Mouse (Mus musculus) heart, embryonic 11.5 days (tissue): Measurements from ENCODE around the gene Sec13. TPM values are rescaled to one million over a fixed set of nuclear protein-coding genes. Genes with fewer than 3 reads are reported as not detected.

Experiments used
- ATAC-seq: fragments of 200-750 bp; cut with Nextera tagmentation; replicated peaks from 2 replicates; pipeline ENCODE4 v1.8.0; 2017; ENCODE audit warnings: moderate library complexity; ENCODE audit not compliant: insufficient number of reproducible peaks, low FRiP score, low TSS enrichment
- H3K27ac ChIP-seq: fragments of 300-500 bp; sonication (generic); 2 replicates; pipeline ENCODE4 v1.5.1; 2014; ENCODE audit warnings: mild to moderate bottlenecking, low read depth, low read length
- H3K27me3 ChIP-seq: fragments of 300-500 bp; sonication (generic); 2 replicates; pipeline ENCODE4 v1.6.1; 2014; ENCODE audit warnings: mild to moderate bottlenecking, low read length, mixed read lengths; ENCODE audit not compliant: control insufficient read depth, insufficient read depth
- H3K36me3 ChIP-seq: fragments of 300-500 bp; sonication (generic); 2 replicates; pipeline ENCODE4 v1.6.1; 2014; ENCODE audit warnings: mild to moderate bottlenecking, low read length, moderate library complexity, mixed read lengths; ENCODE audit not compliant: control insufficient read depth, insufficient read depth
- H3K4me1 ChIP-seq: fragments of 300-500 bp; sonication (generic); 2 replicates; pipeline ENCODE4 v1.6.1; 2014; ENCODE audit warnings: low read length; ENCODE audit not compliant: control insufficient read depth, insufficient read depth
- H3K4me2 ChIP-seq: fragments of 300-500 bp; sonication (generic); 2 replicates; pipeline ENCODE4 v1.6.1; 2014; ENCODE audit warnings: mild to moderate bottlenecking, moderate library complexity
- H3K4me3 ChIP-seq: fragments of 300-500 bp; sonication (generic); 2 replicates; pipeline ENCODE4 v1.5.1; 2014; ENCODE audit warnings: low read depth, low read length
- H3K9ac ChIP-seq: fragments of 300-500 bp; sonication (generic); 2 replicates; pipeline ENCODE4 v1.6.1; 2014; ENCODE audit warnings: mild to moderate bottlenecking, low read depth, low read length, moderate library complexity
- H3K9me3 ChIP-seq: fragments of 300-500 bp; sonication (generic); replicated peaks from 2 replicates; pipeline ENCODE4 v1.6.1; 2016; ENCODE audit warnings: low read length; ENCODE audit not compliant: control insufficient read depth
- WGBS: fragments of 180-500 bp; shearing (Covaris S2); extraction: QIAGEN DNeasy Blood & Tissue Kit; methylation state at CpG from one replicate; pipeline ENCODE4 v1.1.7; 2014; ENCODE audit not compliant: insufficient replicate concordance; 5-methylcytosine and 5-hydroxymethylcytosine counted together
- polyA plus RNA-seq: library from polyadenylated mRNA; unstranded; fragments of >200 nt; fragmentation: Nextera tagmentation; extraction: Ambion mirVana; gene quantifications from 2 replicates; pipeline ENCODE4 v1.2.1, GENCODE M21; 2014

The Sec13 gene
- polyA plus RNA-seq, 1 experiment from 2014 or later, result 246 TPM

GRCm38 (mm10) chr6:113747284-113747683, 6.7 kb upstream of the Sec13 start:
- Histone ChIP-seq H3K36me3 (no peaks in the 10 kb centered on the region), H3K4me1 (no peaks in the 10 kb centered on the region), H3K9ac (no peak overlapping the region), H3K4me2 (no peak overlapping the region), H3K9me3 (no peaks in the 10 kb centered on the region), H3K27me3 (peaks cover 30% of the 10 kb centered on the region), H3K27ac (no peak overlapping the region), H3K4me3 (no peak overlapping the region)
- no peak for ATAC-seq
- 78% methylated on average over 14 of the region's 14 CpGs for WGBS

DNA sequence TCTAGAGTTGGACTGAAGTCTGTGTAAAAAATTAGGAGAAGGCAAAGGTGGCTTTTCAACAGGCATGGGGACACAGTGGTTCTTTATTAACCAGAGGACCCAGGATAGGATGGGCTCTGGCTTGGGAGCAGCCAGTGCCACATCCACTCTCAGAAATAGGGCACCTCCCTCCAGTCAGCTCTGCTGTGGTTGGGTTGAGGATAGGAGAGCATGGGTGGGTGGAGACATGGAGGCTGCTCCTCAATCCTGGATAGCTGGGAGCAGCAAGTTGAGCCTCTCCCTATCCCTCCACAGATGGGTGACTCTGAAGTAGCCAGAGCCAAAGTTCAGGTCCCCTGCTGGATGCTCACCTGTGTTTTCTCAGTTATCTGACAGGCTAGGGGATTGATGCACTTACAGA, 4.6 kb upstream of the Sec13 start:
- H3K36me3 ChIP-seq, result no peaks in the 10 kb centered on the region
- H3K4me2 ChIP-seq, result no peak overlapping the region
- H3K27ac ChIP-seq, result no peak overlapping the region
- peaks cover 28% of the 10 kb centered on the region for H3K27me3 ChIP-seq
- no peak overlapping the region for H3K9ac ChIP-seq
- H3K4me3 ChIP-seq, result no peak overlapping the region
- H3K9me3 ChIP-seq, result no peaks in the 10 kb centered on the region
- no peak for ATAC-seq
- H3K4me1 ChIP-seq, result no peaks in the 10 kb centered on the region

DNA sequence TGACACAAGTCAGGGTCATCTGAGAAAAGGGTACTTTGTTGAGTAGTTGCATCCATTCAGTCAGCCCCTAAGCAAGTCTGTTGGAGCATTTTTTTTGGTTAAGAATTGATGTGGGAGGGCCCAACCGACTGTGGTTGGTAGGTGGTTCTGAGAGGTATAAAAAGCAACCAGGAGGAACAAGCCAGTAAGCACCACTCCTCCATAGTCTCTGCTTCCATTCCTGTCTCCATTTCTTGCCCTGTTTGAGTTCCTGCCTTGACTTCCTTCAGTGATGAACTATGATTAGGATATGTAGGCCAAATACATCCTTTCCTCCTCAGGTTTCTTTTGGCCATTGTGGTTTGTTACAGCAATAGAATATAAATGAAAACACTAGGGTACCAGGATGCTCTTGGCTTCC, 2.6 kb upstream of the Sec13 start:
- Histone ChIP-seq H3K9me3 (no peaks in the 10 kb centered on the region), H3K4me3 (no peak overlapping the region), H3K36me3 (no peaks in the 10 kb centered on the region; the same call in 1 of the 2 replicates), H3K4me1 (peaks cover 6% of the 10 kb centered on the region), H3K27ac (no peak overlapping the region), H3K4me2 (no peak overlapping the region), H3K9ac (no peak overlapping the region), H3K27me3 (peaks cover 16% of the 10 kb centered on the region)
- ATAC-seq, result no peak
- 46% methylated on average over 1 of the region's 1 CpGs for WGBS

GRCm38 (mm10) chr6:113742321-113742720, 1.8 kb upstream of the Sec13 start:
- no peak overlapping the region for H3K9ac ChIP-seq
- no peak overlapping the region for H3K27ac ChIP-seq
- no peak overlapping the region for H3K4me2 ChIP-seq
- H3K4me3 ChIP-seq, result no peak overlapping the region
- no peaks in the 10 kb centered on the region for H3K9me3 ChIP-seq
- peaks cover 11% of the 10 kb centered on the region; the same call in 1 of the 2 replicates for H3K27me3 ChIP-seq
- H3K36me3 ChIP-seq, result no peaks in the 10 kb centered on the region; the same call in 1 of the 2 replicates
- WGBS, result 39% methylated on average over 1 of the region's 1 CpGs
- H3K4me1 ChIP-seq, result peaks cover 6% of the 10 kb centered on the region
- ATAC-seq, result no peak

DNA sequence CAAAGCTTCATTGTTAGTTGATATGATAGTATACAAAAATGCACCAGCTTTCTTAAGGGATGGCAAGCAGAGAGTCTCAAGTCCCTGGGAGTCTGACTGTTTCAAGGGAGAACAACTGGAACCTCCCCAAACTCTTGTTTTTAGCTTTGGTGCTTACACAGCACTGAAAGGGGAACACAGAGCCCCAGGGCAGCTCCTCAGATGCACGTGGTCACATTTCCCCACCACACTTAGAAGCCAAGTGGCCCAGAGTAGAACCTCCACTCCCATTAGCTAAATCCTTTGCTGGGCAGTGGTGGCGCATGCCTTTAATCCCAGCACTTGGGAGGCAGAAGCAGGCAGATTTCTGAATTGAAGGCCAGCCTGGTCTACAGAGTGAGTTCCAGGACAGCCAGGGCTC, 882 bp upstream of the Sec13 start:
- Histone ChIP-seq H3K9me3 (no peaks in the 10 kb centered on the region), H3K4me1 (peaks cover 6% of the 10 kb centered on the region), H3K36me3 (peaks cover 2% of the 10 kb centered on the region), H3K4me3 (no peak overlapping the region), H3K27ac (no peak overlapping the region), H3K4me2 (no peak overlapping the region), H3K27me3 (peaks cover 9% of the 10 kb centered on the region; the same call in 1 of the 2 replicates), H3K9ac (no peak overlapping the region)
- no peak for ATAC-seq
- 63% methylated on average over 2 of the region's 2 CpGs for WGBS

GRCm38 (mm10) chr6:113737318-113738046, 3.1 kb downstream of the Sec13 start:
- ATAC-seq, result no peak
- Histone ChIP-seq H3K9me3 (no peaks in the 10 kb centered on the region), H3K9ac (no peak overlapping the region), H3K27ac (no peak overlapping the region), H3K36me3 (peaks cover 21% of the 10 kb centered on the region), H3K4me2 (no peak overlapping the region), H3K4me3 (no peak overlapping the region), H3K4me1 (peaks cover 6% of the 10 kb centered on the region), H3K27me3 (no peaks in the 10 kb centered on the region)
- WGBS, result 86% methylated on average over 9 of the region's 9 CpGs

- 93% methylated on average over 3 of the region's 3 CpGs for WGBS
- H3K27ac ChIP-seq, result no peak overlapping the region
- H3K9me3 ChIP-seq, result no peaks in the 10 kb centered on the region
- no peak for ATAC-seq
- H3K4me1 ChIP-seq, result no peaks in the 10 kb centered on the region
- no peaks in the 10 kb centered on the region for H3K27me3 ChIP-seq
- H3K4me2 ChIP-seq, result no peak overlapping the region
- H3K4me3 ChIP-seq, result no peak overlapping the region
- no peak overlapping the region for H3K9ac ChIP-seq
- H3K36me3 ChIP-seq, result peaks cover 53% of the 10 kb centered on the region
Measured at GRCm38 (mm10) chr6:113731296-113731695, 9.2 kb downstream of the Sec13 start.

- peaks cover 46% of the 10 kb centered on the region for H3K36me3 ChIP-seq
- 85% methylated on average over 7 of the region's 7 CpGs for WGBS
Measured at GRCm38 (mm10) chr6:113728181-113728580, 12.4 kb downstream of the Sec13 start.

DNA sequence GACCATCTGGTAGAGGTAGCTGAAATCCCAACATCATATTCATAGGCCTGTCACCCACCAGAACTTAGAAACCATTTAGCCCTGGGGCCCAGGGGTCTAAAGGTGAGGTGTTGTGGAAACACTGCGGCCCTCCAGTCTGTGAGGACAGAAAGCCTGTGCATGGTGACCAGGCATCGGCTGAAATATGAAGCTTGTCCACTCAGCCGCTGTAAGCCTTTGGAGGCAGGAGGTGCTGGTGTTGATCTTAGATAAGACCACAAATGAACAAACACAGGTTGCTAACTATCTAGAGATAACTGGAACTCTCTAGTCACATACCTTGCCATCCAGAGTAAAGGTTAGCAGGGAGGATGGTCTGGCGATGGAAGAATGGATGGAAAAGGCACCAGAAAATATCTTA, 19.5 kb downstream of the Sec13 start:
- Histone ChIP-seq H3K4me3 (no peak overlapping the region), H3K9me3 (no peaks in the 10 kb centered on the region), H3K36me3 (peaks cover 11% of the 10 kb centered on the region), H3K27ac (no peak overlapping the region), H3K27me3 (no peaks in the 10 kb centered on the region), H3K4me1 (no peaks in the 10 kb centered on the region), H3K4me2 (no peak overlapping the region), H3K9ac (no peak overlapping the region)
- 77% methylated on average over 4 of the region's 4 CpGs for WGBS
- no peak for ATAC-seq

More at GRCm38 (mm10) chr6:113728181-113728580, 12.4 kb downstream of the Sec13 start:
- H3K9me3 ChIP-seq, result no peaks in the 10 kb centered on the region
- no peak for ATAC-seq
- H3K27me3 ChIP-seq, result no peaks in the 10 kb centered on the region
- H3K27ac ChIP-seq, result no peak overlapping the region
- no peak overlapping the region for H3K4me3 ChIP-seq
- no peak overlapping the region for H3K4me2 ChIP-seq
- H3K9ac ChIP-seq, result no peak overlapping the region
- H3K4me1 ChIP-seq, result no peaks in the 10 kb centered on the region
